Comparison of ENCODE assay signal across 29 mouse cellular contexts in genomic region chr1:165109135-165109534, GRCm38 (mm10). TPM values are rescaled to one million over a fixed set of nuclear protein-coding genes. Genes with fewer than 3 reads are reported as not detected.
A peak's percentile ranks its signal among the peaks of the same experiment; 100 is the strongest.
DNase-seq lines count a peak whose midpoint lies in the region; ATAC-seq and TF ChIP-seq lines count a peak whose summit lies in the region.
"Had no signal": no experiment of that assay in that cellular context is flagged by ENCODE, and none has a peak within 500 bp of the region (broad histone marks: within the 10 kb centered on the region; RNA-seq: fewer than 3 reads in every experiment).

No protein-coding gene starts in this region.

- H3K4me1 ChIP-seq in heart, embryonic 13.5 days, result peaks cover 73% of the 10 kb centered on the region
- H3K4me1 ChIP-seq in hindbrain, embryonic 15.5 days (replicated peaks), result peaks cover 24% of the 10 kb centered on the region
- peaks cover 12% of the 10 kb centered on the region for H3K4me1 ChIP-seq in hindbrain, postnatal 0 days (ENCODE audit: insufficient read depth, low read length)
- H3K4me1 ChIP-seq in midbrain, postnatal 0 days (ENCODE audit: insufficient read depth, low read length), result no peaks in the 10 kb centered on the region
- peaks cover 26% of the 10 kb centered on the region for H3K4me1 ChIP-seq in midbrain, embryonic 10.5 days
- no peaks in the 10 kb centered on the region for H3K4me1 ChIP-seq in stomach, postnatal 0 days (replicated peaks; ENCODE audit: control insufficient read depth, insufficient read depth)

- no peaks in the 10 kb centered on the region for H3K36me3 ChIP-seq in heart, embryonic 13.5 days
- no peaks in the 10 kb centered on the region for H3K36me3 ChIP-seq in hindbrain, embryonic 15.5 days
- H3K36me3 ChIP-seq in hindbrain, postnatal 0 days (ENCODE audit: insufficient read depth, low read length), result no peaks in the 10 kb centered on the region
- no peaks in the 10 kb centered on the region for H3K36me3 ChIP-seq in midbrain, postnatal 0 days (ENCODE audit: insufficient read depth, low read length)
- no peaks in the 10 kb centered on the region for H3K36me3 ChIP-seq in midbrain, embryonic 10.5 days
- no peaks in the 10 kb centered on the region for H3K36me3 ChIP-seq in stomach, postnatal 0 days (ENCODE audit: control insufficient read depth, insufficient read depth, low read length)
- H3K36me3 ChIP-seq: embryonic facial prominence, embryonic 15.5 days; liver, embryonic 13.5 days; midbrain, embryonic 13.5 days had no signal

- DNase-seq in heart, adult 18-20 months, result no peak
- DNase-seq in hindbrain, postnatal 0 days (ENCODE audit: low spot score), result no peak
- peak; percentile 39 for DNase-seq in midbrain, postnatal 0 days (ENCODE audit: low spot score)
- no peak for DNase-seq in midbrain, embryonic 10.5 days (ENCODE audit: low spot score)
- no peak for DNase-seq in stomach, postnatal 0 days (ENCODE audit: low spot score)
- no peak for DNase-seq in adrenal gland, postnatal 36 days
- DNase-seq: adrenal gland, postnatal 25 days; cerebellum, adult 11 months; cerebellum, adult 9-11 months; gastrocnemius, postnatal 25 days; kidney, postnatal 4 days; liver, embryonic 13.5 days; lung, embryonic 14.5 days; right cerebral cortex, postnatal 14 days; thymus, postnatal 25 days had no signal

- H3K4me2 ChIP-seq in heart, embryonic 13.5 days, result no peak overlapping the region
- H3K4me2 ChIP-seq in hindbrain, embryonic 15.5 days, result no peak overlapping the region
- no peak overlapping the region for H3K4me2 ChIP-seq in hindbrain, postnatal 0 days (ENCODE audit: low read depth, low read length)
- H3K4me2 ChIP-seq in midbrain, postnatal 0 days (ENCODE audit: low read depth, low read length, poor library complexity, severe bottlenecking), result no peak overlapping the region
- no peak overlapping the region for H3K4me2 ChIP-seq in stomach, postnatal 0 days (replicated peaks; ENCODE audit: low read depth)
- H3K4me2 ChIP-seq: embryonic facial prominence, embryonic 15.5 days; liver, embryonic 13.5 days; lung, embryonic 14.5 days; midbrain, embryonic 13.5 days had no signal

- ATAC-seq in heart, embryonic 13.5 days (ENCODE audit: extremely low read depth, insufficient number of reproducible peaks, low FRiP score, low TSS enrichment), result no peak
- no peak; the same call in 1 of the 2 replicates for ATAC-seq in hindbrain, embryonic 15.5 days (ENCODE audit: low FRiP score, low read depth)
- no peak for ATAC-seq in hindbrain, postnatal 0 days
- no peak for ATAC-seq in midbrain, postnatal 0 days (ENCODE audit: low FRiP score)
- 0 out of 2 replicates have a peak, but pooled peaks have one; percentile 41 for ATAC-seq in stomach, postnatal 0 days (ENCODE audit: low FRiP score, low TSS enrichment)
- ATAC-seq: inflammation-experienced regulatory T-cells, adult 6 months; midbrain, embryonic 13.5 days had no signal

- TF ChIP-seq CTCF in hindbrain, postnatal 0 days (IDR thresholded peaks at IDR 0.05; ENCODE audit: low read depth), result no peak
- no peak for TF ChIP-seq CTCF in midbrain, postnatal 0 days (IDR thresholded peaks at IDR 0.05)
- TF ChIP-seq CTCF in stomach, postnatal 0 days (IDR thresholded peaks at IDR 0.05; ENCODE audit: low read depth), result no peak

- H3K27ac ChIP-seq in heart, embryonic 13.5 days (replicated peaks), result peak overlapping the region; percentile 86
- H3K27ac ChIP-seq in hindbrain, embryonic 15.5 days (replicated peaks), result 0 out of 2 replicates have a peak overlapping the region, but pooled peaks have one; percentile 13
- no peak overlapping the region for H3K27ac ChIP-seq in hindbrain, postnatal 0 days
- no peak overlapping the region for H3K27ac ChIP-seq in midbrain, postnatal 0 days (ENCODE audit: low read depth, low read length)
- no peak overlapping the region for H3K27ac ChIP-seq in midbrain, embryonic 10.5 days (replicated peaks)
- no peak overlapping the region for H3K27ac ChIP-seq in stomach, postnatal 0 days (replicated peaks)
- H3K27ac ChIP-seq: embryonic facial prominence, embryonic 15.5 days; left cerebral cortex, adult 2 months; midbrain, embryonic 13.5 days had no signal

- 43% methylated on average over 5 of the region's 5 CpGs for WGBS in heart, embryonic 13.5 days
- WGBS in hindbrain, embryonic 15.5 days, result 60% methylated on average over 5 of the region's 5 CpGs
- 52% methylated on average over 5 of the region's 5 CpGs for WGBS in hindbrain, postnatal 0 days
- 53% methylated on average over 5 of the region's 5 CpGs for WGBS in midbrain, postnatal 0 days
- WGBS in midbrain, embryonic 10.5 days, result 68% methylated on average over 5 of the region's 5 CpGs
- WGBS in stomach, postnatal 0 days, result 59% methylated on average over 5 of the region's 5 CpGs

- H3K9ac ChIP-seq in heart, embryonic 13.5 days, result no peak overlapping the region
- no peak overlapping the region for H3K9ac ChIP-seq in hindbrain, embryonic 15.5 days
- no peak overlapping the region for H3K9ac ChIP-seq in hindbrain, postnatal 0 days (replicated peaks; ENCODE audit: low read length)
- H3K9ac ChIP-seq in midbrain, postnatal 0 days (replicated peaks; ENCODE audit: low read length, poor library complexity, severe bottlenecking), result no peak overlapping the region
- H3K9ac ChIP-seq in stomach, postnatal 0 days (ENCODE audit: low read length), result no peak overlapping the region
- H3K9ac ChIP-seq: embryonic facial prominence, embryonic 15.5 days; liver, embryonic 13.5 days; lung, embryonic 14.5 days; midbrain, embryonic 13.5 days had no signal

- no peaks in the 10 kb centered on the region for H3K9me3 ChIP-seq in heart, embryonic 13.5 days
- H3K9me3 ChIP-seq in hindbrain, embryonic 15.5 days, result no peaks in the 10 kb centered on the region
- no peaks in the 10 kb centered on the region for H3K9me3 ChIP-seq in hindbrain, postnatal 0 days (ENCODE audit: low read length)
- no peaks in the 10 kb centered on the region for H3K9me3 ChIP-seq in midbrain, postnatal 0 days (ENCODE audit: low read length)
- H3K9me3 ChIP-seq in midbrain, embryonic 10.5 days (replicated peaks), result no peaks in the 10 kb centered on the region
- no peaks in the 10 kb centered on the region for H3K9me3 ChIP-seq in stomach, postnatal 0 days (ENCODE audit: control insufficient read depth, low read length)
- H3K9me3 ChIP-seq: embryonic facial prominence, embryonic 15.5 days; liver, embryonic 13.5 days; midbrain, embryonic 13.5 days had no signal

- H3K27me3 ChIP-seq in heart, embryonic 13.5 days (replicated peaks), result no peaks in the 10 kb centered on the region
- H3K27me3 ChIP-seq in hindbrain, embryonic 15.5 days, result no peaks in the 10 kb centered on the region
- H3K27me3 ChIP-seq in hindbrain, postnatal 0 days (ENCODE audit: insufficient read depth, low read length), result no peaks in the 10 kb centered on the region
- no peaks in the 10 kb centered on the region for H3K27me3 ChIP-seq in midbrain, postnatal 0 days (ENCODE audit: insufficient read depth, low read length)
- H3K27me3 ChIP-seq in midbrain, embryonic 10.5 days (ENCODE audit: low read depth, poor library complexity, severe bottlenecking), result no peaks in the 10 kb centered on the region
- no peaks in the 10 kb centered on the region for H3K27me3 ChIP-seq in stomach, postnatal 0 days (ENCODE audit: control insufficient read depth, insufficient read depth, low read length)
- H3K27me3 ChIP-seq: embryonic facial prominence, embryonic 15.5 days; liver, embryonic 13.5 days; midbrain, embryonic 13.5 days had no signal

- no peak for TF ChIP-seq EP300 in stomach, postnatal 0 days (optimal IDR thresholded peaks at IDR 0.05)

- H3K4me3 ChIP-seq in heart, embryonic 13.5 days, result no peak overlapping the region
- H3K4me3 ChIP-seq in hindbrain, embryonic 15.5 days, result no peak overlapping the region
- no peak overlapping the region for H3K4me3 ChIP-seq in hindbrain, postnatal 0 days (ENCODE audit: low read length)
- no peak overlapping the region for H3K4me3 ChIP-seq in midbrain, postnatal 0 days (ENCODE audit: low read depth, low read length)
- no peak overlapping the region for H3K4me3 ChIP-seq in midbrain, embryonic 10.5 days
- no peak overlapping the region for H3K4me3 ChIP-seq in stomach, postnatal 0 days (ENCODE audit: low read depth, low read length)
- H3K4me3 ChIP-seq: embryonic facial prominence, embryonic 15.5 days; left cerebral cortex, adult 2 months; liver, embryonic 13.5 days; midbrain, embryonic 13.5 days had no signal

RNA-seq across cellular contexts. Expression of gene Tbx19, which starts 51.4 kb away (rescaled TPM):
- polyA plus RNA-seq in heart, embryonic 13.5 days (2015; fragmentation: Nextera tagmentation; extraction: Ambion mirVana), result not detected in 2 replicates
- not detected for total RNA-seq in heart, adult 18-20 months (2021)
- not detected in 2 replicates for polyA plus RNA-seq in hindbrain, embryonic 15.5 days (2015; fragmentation: Nextera tagmentation; extraction: Ambion mirVana)
- not detected in 2 replicates for total RNA-seq in hindbrain, postnatal 0 days (2014; rRNA removed)
- not detected in 2 replicates for polyA plus RNA-seq in hindbrain, postnatal 0 days (2015; fragmentation: Nextera tagmentation; extraction: Ambion mirVana)
- 0.19 TPM in 1 of 2 replicates, not detected in the other for total RNA-seq in midbrain, postnatal 0 days (2014; rRNA removed)
- polyA plus RNA-seq in midbrain, postnatal 0 days (2015; fragmentation: Nextera tagmentation; extraction: Ambion mirVana), result 0.10 and 0.26 TPM in 2 replicates
- polyA plus RNA-seq in midbrain, embryonic 10.5 days (2016; fragmentation: Nextera tagmentation; extraction: Ambion mirVana), result not detected in 2 replicates
- polyA plus RNA-seq in stomach, postnatal 0 days (2015; fragmentation: Nextera tagmentation; extraction: Ambion mirVana), result not detected in 2 replicates
- under 1 TPM in 1 of 2 experiments, not detected in 1; 0.16 TPM for total RNA-seq in adrenal gland, postnatal 36 days (2021)
- total RNA-seq: common myeloid progenitor, adult 5-6 weeks; gastrocnemius, postnatal 25 days; layer of hippocampus, postnatal 10 days; left cerebral cortex, adult 2 months; left cerebral cortex, postnatal 36 days; megakaryocyte, adult 5-6 weeks; MEL had no signal
- polyA plus RNA-seq: C2C12; embryonic facial prominence, embryonic 15.5 days; inflammation-experienced regulatory T-cells, adult 6 months; limb, embryonic 14.5 days; lung, embryonic 14.5 days; midbrain, embryonic 13.5 days; neural tube, embryonic 11.5 days had no signal

Comparison
In these comparisons a context has a peak if more than half of its experiments do, and no peak if none do; other contexts are left out.
1. H3K27ac ChIP-seq: peak in heart, embryonic 13.5 days (single experiment) and hindbrain, embryonic 15.5 days (single experiment); none in hindbrain, postnatal 0 days (single experiment), midbrain, postnatal 0 days (single experiment), midbrain, embryonic 10.5 days (single experiment) and stomach, postnatal 0 days (single experiment).